20 mouse cellular contexts compared by ENCODE assay signal in genomic region chr9:116278862-116279261, GRCm38 (mm10).
DNase-seq lines count a peak whose midpoint lies in the region; TF ChIP-seq lines count a peak whose summit lies in the region.
"Had no signal": no experiment of that assay in that cellular context is flagged by ENCODE, and none has a peak within 500 bp of the region (broad histone marks: within the 10 kb centered on the region; RNA-seq: fewer than 3 reads in every experiment).

No protein-coding gene starts in this region.

- no peak for DNase-seq in gastrocnemius, adult 2 months
- no peak for DNase-seq in gastrocnemius, postnatal 36 days
- peak in 1 of 2 experiments; percentile 33 for DNase-seq in heart, adult 2 months
- no peak for DNase-seq in heart, postnatal 36 days
- peak; percentile 18 for DNase-seq in 3T3-L1 (ENCODE audit: low read depth, low spot score)
- DNase-seq in skeletal muscle tissue, adult 2 months (ENCODE audit: low read depth, low spot score): peak; percentile 35
- DNase-seq: adrenal gland, postnatal 14 days; cerebellum, adult 11 months; cerebellum, adult 2 months; cerebellum, adult 9-11 months; cerebellum, postnatal 25 days; forebrain, postnatal 0 days; gastrocnemius, postnatal 14 days; heart, postnatal 4 days; kidney, adult 18-20 months; kidney, adult 9 months had no signal

- H3K27ac ChIP-seq in gastrocnemius, adult 2 months: peak overlapping the region; percentile 49
- H3K27ac ChIP-seq in heart, adult 2 months: peak overlapping the region; percentile 31
- H3K27ac ChIP-seq: embryonic facial prominence, embryonic 12.5 days; embryonic facial prominence, embryonic 15.5 days; hindbrain, embryonic 14.5 days; hindbrain, postnatal 0 days had no signal

- no peak overlapping the region for H3K9ac ChIP-seq in heart, adult 2 months (ENCODE audit: low read depth, low read length)
- H3K9ac ChIP-seq: embryonic facial prominence, embryonic 12.5 days; embryonic facial prominence, embryonic 15.5 days; forebrain, postnatal 0 days; hindbrain, embryonic 14.5 days had no signal

- WGBS in heart, adult 2 months: 62% methylated on average over 8 of the region's 8 CpGs

- TF ChIP-seq CTCF in gastrocnemius, adult 2 months (IDR thresholded peaks at IDR 0.05): no peak
- no peak for TF ChIP-seq CTCF in heart, adult 2 months (IDR thresholded peaks at IDR 0.05)

- TF ChIP-seq POLR2A in heart, adult 2 months (IDR thresholded peaks at IDR 0.05; ENCODE audit: insufficient read depth, low read depth, low read length): no peak

- no peak overlapping the region for H3K4me3 ChIP-seq in gastrocnemius, adult 2 months
- H3K4me3 ChIP-seq in heart, adult 2 months: no peak overlapping the region
- H3K4me3 ChIP-seq: embryonic facial prominence, embryonic 12.5 days; embryonic facial prominence, embryonic 15.5 days had no signal

- intact Hi-C loops in gastrocnemius, adult 2 months (cut with DNase I): no loop called here
- intact Hi-C loops in gastrocnemius, postnatal 36 days (cut with DNase I): no loop called here
- intact Hi-C loops in heart, adult 2 months (cut with DNase I): no loop called here
- intact Hi-C loops in heart, postnatal 36 days (cut with DNase I): no loop called here

- H3K36me3 ChIP-seq in heart, adult 2 months (ENCODE audit: control insufficient read depth, insufficient read depth, low read length): no peaks in the 10 kb centered on the region
- H3K36me3 ChIP-seq: embryonic facial prominence, embryonic 12.5 days; embryonic facial prominence, embryonic 15.5 days had no signal

- no peaks in the 10 kb centered on the region for H3K27me3 ChIP-seq in heart, adult 2 months (ENCODE audit: control insufficient read depth, insufficient read depth, low read length)
- H3K27me3 ChIP-seq: embryonic facial prominence, embryonic 12.5 days; embryonic facial prominence, embryonic 15.5 days had no signal

- TF ChIP-seq EP300 in heart, adult 2 months (IDR thresholded peaks at IDR 0.05; ENCODE audit: insufficient read depth, low read depth, low read length): no peak

- peaks cover 6% of the 10 kb centered on the region for H3K4me1 ChIP-seq in heart, adult 2 months (ENCODE audit: control insufficient read depth, insufficient read depth, low read length)
- H3K4me1 ChIP-seq: embryonic facial prominence, embryonic 12.5 days; embryonic facial prominence, embryonic 15.5 days had no signal

- no peaks in the 10 kb centered on the region for H3K79me2 ChIP-seq in heart, adult 2 months (replicated peaks; ENCODE audit: control insufficient read depth, insufficient read depth, low read length)

Comparison
In these comparisons a context has a peak if more than half of its experiments do, and no peak if none do; other contexts are left out.
1. DNase-seq: peak in 3T3-L1 (single experiment) and skeletal muscle tissue, adult 2 months (single experiment); none in gastrocnemius, adult 2 months (single experiment), gastrocnemius, postnatal 36 days (0 of 2) and heart, postnatal 36 days (0 of 2).